Mouse (Mus musculus): ENCODE measurements around the gene Rpl10. TPM values are rescaled to one million over a fixed set of nuclear protein-coding genes. Genes with fewer than 3 reads are reported as not detected.

Rpl10 gene
- total and polyA plus RNA-seq, 2 experiments from 2014 or later = 408 to 2,035 TPM

- WGBS = 25% methylated on average over 35 of the region's 39 CpGs
- Histone ChIP-seq H3K4me2 (ENCODE audit: low read depth, low read length, poor library complexity, severe bottlenecking) (peak overlapping the region; percentile 57), H3K27ac (ENCODE audit: low read depth, low read length) (peak overlapping the region; percentile 82), H3K4me3 (ENCODE audit: low read depth, low read length) (peak overlapping the region; percentile 48), H3K36me3 (ENCODE audit: insufficient read depth, low read length) (no peaks in the 10 kb centered on the region), H3K9ac (replicated peaks; ENCODE audit: low read length, poor library complexity, severe bottlenecking) (peak overlapping the region; percentile 63), H3K4me1 (ENCODE audit: insufficient read depth, low read length) (no peaks in the 10 kb centered on the region), H3K27me3 (ENCODE audit: insufficient read depth, low read length) (no peaks in the 10 kb centered on the region), H3K9me3 (ENCODE audit: low read length) (no peaks in the 10 kb centered on the region)
- TF ChIP-seq CTCF (IDR thresholded peaks at IDR 0.05) = no peak
- ATAC-seq (ENCODE audit: low FRiP score) (peak; percentile 87), DNase-seq (ENCODE audit: low spot score) (peak; percentile 91)
Observed at GRCm38 (mm10) chrX:74282395-74283091, 11.9 kb downstream of the Rpl10 start.

- Histone ChIP-seq H3K36me3 (ENCODE audit: insufficient read depth, low read length) (peaks cover 2% of the 10 kb centered on the region; the same call in 1 of the 2 replicates), H3K9me3 (ENCODE audit: low read length) (no peaks in the 10 kb centered on the region), H3K9ac (replicated peaks; ENCODE audit: low read length, poor library complexity, severe bottlenecking) (peak overlapping the region; percentile 63), H3K4me3 (ENCODE audit: low read depth, low read length) (peak overlapping the region; percentile 48), H3K27me3 (ENCODE audit: insufficient read depth, low read length) (no peaks in the 10 kb centered on the region), H3K4me1 (ENCODE audit: insufficient read depth, low read length) (no peaks in the 10 kb centered on the region), H3K4me2 (ENCODE audit: low read depth, low read length, poor library complexity, severe bottlenecking) (peak overlapping the region; percentile 57), H3K27ac (ENCODE audit: low read depth, low read length) (peak overlapping the region; percentile 82)
- WGBS = 54% methylated on average over 5 of the region's 5 CpGs
- DNase-seq (ENCODE audit: low spot score) (no peak), ATAC-seq (ENCODE audit: low FRiP score) (peak; percentile 25)
- no peak for TF ChIP-seq CTCF (IDR thresholded peaks at IDR 0.05)
Observed at GRCm38 (mm10) chrX:74283092-74283437, 12.5 kb downstream of the Rpl10 start.

- Histone ChIP-seq H3K9ac (replicated peaks; ENCODE audit: low read length, poor library complexity, severe bottlenecking) (no peak overlapping the region), H3K9me3 (ENCODE audit: low read length) (0 out of 2 replicates have a peak, but pooled peaks cover 3% of the 10 kb centered on the region), H3K27me3 (ENCODE audit: insufficient read depth, low read length) (no peaks in the 10 kb centered on the region), H3K4me1 (ENCODE audit: insufficient read depth, low read length) (no peaks in the 10 kb centered on the region), H3K4me2 (ENCODE audit: low read depth, low read length, poor library complexity, severe bottlenecking) (no peak overlapping the region), H3K27ac (ENCODE audit: low read depth, low read length) (no peak overlapping the region), H3K4me3 (ENCODE audit: low read depth, low read length) (no peak overlapping the region), H3K36me3 (ENCODE audit: insufficient read depth, low read length) (no peaks in the 10 kb centered on the region; the same call in 1 of the 2 replicates)
- DNase-seq (ENCODE audit: low spot score) (no peak), ATAC-seq (ENCODE audit: low FRiP score) (no peak)
- TF ChIP-seq CTCF (IDR thresholded peaks at IDR 0.05) = no peak
- WGBS = 71% methylated on average over 4 of the region's 4 CpGs
Observed at GRCm38 (mm10) chrX:74293431-74293830, 22.8 kb downstream of the Rpl10 start.

- WGBS = 23% methylated on average over 35 of the region's 37 CpGs
Observed at GRCm38 (mm10) chrX:74296538-74297448, 26.2 kb downstream of the Rpl10 start, which contains the start of gene Atp6ap1. Atp6ap1 (plus strand) TSS chrX:74297097.

GRCm38 (mm10) chrX:74298348-74298747, 27.7 kb downstream of the Rpl10 start:
- Histone ChIP-seq H3K27me3 (ENCODE audit: insufficient read depth, low read length) (no peaks in the 10 kb centered on the region), H3K36me3 (ENCODE audit: insufficient read depth, low read length) (no peaks in the 10 kb centered on the region), H3K4me2 (ENCODE audit: low read depth, low read length, poor library complexity, severe bottlenecking) (no peak overlapping the region), H3K9ac (replicated peaks; ENCODE audit: low read length, poor library complexity, severe bottlenecking) (no peak overlapping the region), H3K27ac (ENCODE audit: low read depth, low read length) (no peak overlapping the region), H3K4me1 (ENCODE audit: insufficient read depth, low read length) (no peaks in the 10 kb centered on the region), H3K4me3 (ENCODE audit: low read depth, low read length) (no peak overlapping the region), H3K9me3 (ENCODE audit: low read length) (0 out of 2 replicates have a peak, but pooled peaks cover 3% of the 10 kb centered on the region)
- no peak for TF ChIP-seq CTCF (IDR thresholded peaks at IDR 0.05)
- ATAC-seq (ENCODE audit: low FRiP score) = no peak
- DNase-seq (ENCODE audit: low spot score) = no peak
- WGBS = 92% methylated on average over 1 of the region's 1 CpGs

More at GRCm38 (mm10) chrX:74296538-74297448, 26.2 kb downstream of the Rpl10 start, which contains the start of gene Atp6ap1:
- no peaks in the 10 kb centered on the region for H3K4me1 ChIP-seq (ENCODE audit: insufficient read depth, low read length)
- no peaks in the 10 kb centered on the region for H3K27me3 ChIP-seq (ENCODE audit: insufficient read depth, low read length)
- H3K4me2 ChIP-seq (ENCODE audit: low read depth, low read length, poor library complexity, severe bottlenecking) = peak within 1 kb of the TSS; percentile 64
- peak within 1 kb of the TSS; percentile 84 for H3K27ac ChIP-seq (ENCODE audit: low read depth, low read length)
- TF ChIP-seq CTCF (IDR thresholded peaks at IDR 0.05) = no peak
- DNase-seq (ENCODE audit: low spot score) (peak; percentile 96), ATAC-seq (ENCODE audit: low FRiP score) (peak; percentile 98)
- peak within 1 kb of the TSS; percentile 73 for H3K9ac ChIP-seq (replicated peaks; ENCODE audit: low read length, poor library complexity, severe bottlenecking)
- no peaks in the 10 kb centered on the region for H3K36me3 ChIP-seq (ENCODE audit: insufficient read depth, low read length)
- 0 out of 2 replicates have a peak, but pooled peaks cover 3% of the 10 kb centered on the region for H3K9me3 ChIP-seq (ENCODE audit: low read length)
- peak within 1 kb of the TSS; percentile 53 for H3K4me3 ChIP-seq (ENCODE audit: low read depth, low read length)

Data from midbrain, postnatal 0 days (tissue).